Mouse (Mus musculus): ENCODE results near the gene Lcn5.

Lcn5 gene

GRCm38 (mm10) chr2:25657652-25658051 is at the start of gene Lcn5:
Gene Lcn5, plus strand, starts transcription at chr2:25657952.
- no peak for DNase-seq (ENCODE audit: low spot score)

- DNase-seq (ENCODE audit: low spot score), result no peak
Observed at GRCm38 (mm10) chr2:25608671-25609070, 49.1 kb upstream of the Lcn5 start.

GRCm38 (mm10) chr2:25616398-25616797 is 41.4 kb upstream of the Lcn5 start:
- no peak for DNase-seq (ENCODE audit: low spot score)

- no peak for DNase-seq (ENCODE audit: low spot score)
Observed at GRCm38 (mm10) chr2:25617578-25617977, 40.2 kb upstream of the Lcn5 start, which contains the start of gene Ccdc183. Gene Ccdc183, minus strand, starts transcription at chr2:25617678.

- DNase-seq (ENCODE audit: low spot score), result no peak
Observed at GRCm38 (mm10) chr2:25620386-25620785, 37.4 kb upstream of the Lcn5 start.

GRCm38 (mm10) chr2:25620852-25621228 is 36.9 kb upstream of the Lcn5 start:
- no peak for DNase-seq (ENCODE audit: low spot score)

- peak; percentile 67 for DNase-seq (ENCODE audit: low spot score)
Observed at GRCm38 (mm10) chr2:25621229-25622200, 36.2 kb upstream of the Lcn5 start, which contains the start of gene Tmem141. Gene Tmem141, minus strand, starts transcription at chr2:25622005.

GRCm38 (mm10) chr2:25625986-25626385 is 31.8 kb upstream of the Lcn5 start:
- no peak for DNase-seq (ENCODE audit: low spot score)

- DNase-seq (ENCODE audit: low spot score), result no peak
Observed at GRCm38 (mm10) chr2:25627811-25628210, 29.9 kb upstream of the Lcn5 start, which contains the start of gene Fcna. Gene Fcna, minus strand, starts transcription at chr2:25628030.

- DNase-seq (ENCODE audit: low spot score), result no peak
Observed at GRCm38 (mm10) chr2:25628738-25629137, 29.0 kb upstream of the Lcn5 start.

- DNase-seq (ENCODE audit: low spot score), result no peak
Observed at GRCm38 (mm10) chr2:25633616-25634015, 24.1 kb upstream of the Lcn5 start.

- no peak for DNase-seq (ENCODE audit: low spot score)
Observed at GRCm38 (mm10) chr2:25634046-25634445, 23.7 kb upstream of the Lcn5 start.

- DNase-seq (ENCODE audit: low spot score), result no peak
Observed at GRCm38 (mm10) chr2:25639890-25640289, 17.9 kb upstream of the Lcn5 start.

GRCm38 (mm10) chr2:25652902-25653301 is 4.8 kb upstream of the Lcn5 start, which contains the start of gene Lcn8:
Gene Lcn8, plus strand, starts transcription at chr2:25653120.
- no peak for DNase-seq (ENCODE audit: low spot score)

GRCm38 (mm10) chr2:25654502-25654901 is 3.2 kb upstream of the Lcn5 start:
- no peak for DNase-seq (ENCODE audit: low spot score)

- no peak for DNase-seq (ENCODE audit: low spot score)
Observed at GRCm38 (mm10) chr2:25656691-25657090, 1.1 kb upstream of the Lcn5 start.

- DNase-seq (ENCODE audit: low spot score), result no peak
Observed at GRCm38 (mm10) chr2:25657246-25657645, 506 bp upstream of the Lcn5 start.

GRCm38 (mm10) chr2:25660279-25660678 is 2.5 kb downstream of the Lcn5 start:
- no peak for DNase-seq (ENCODE audit: low spot score)

- no peak for DNase-seq (ENCODE audit: low spot score)
Observed at GRCm38 (mm10) chr2:25661245-25661970, 3.7 kb downstream of the Lcn5 start.

GRCm38 (mm10) chr2:25663511-25663910 is 5.8 kb downstream of the Lcn5 start:
- DNase-seq (ENCODE audit: low spot score), result no peak

GRCm38 (mm10) chr2:25664125-25664524 is 6.4 kb downstream of the Lcn5 start:
- no peak for DNase-seq (ENCODE audit: low spot score)

- DNase-seq (ENCODE audit: low spot score), result no peak
Observed at GRCm38 (mm10) chr2:25666516-25666915, 8.8 kb downstream of the Lcn5 start.

- no peak for DNase-seq (ENCODE audit: low spot score)
Observed at GRCm38 (mm10) chr2:25676486-25676885, 18.7 kb downstream of the Lcn5 start, which contains the start of gene Lcn6. Gene Lcn6, plus strand, starts transcription at chr2:25676786.

All from urinary bladder, postnatal 10 days (tissue).